ENCODE assay signal across 24 mouse cellular contexts in genomic region chr12:31554371-31554770, GRCm38 (mm10). TPM values are rescaled to one million over a fixed set of nuclear protein-coding genes. Genes with fewer than 3 reads are reported as not detected.
A peak's percentile ranks its signal among the peaks of the same experiment; 100 is the strongest.
DNase-seq lines count a peak whose midpoint lies in the region; ATAC-seq and TF ChIP-seq lines count a peak whose summit lies in the region.
"Had no signal": no experiment of that assay in that cellular context is flagged by ENCODE, and none has a peak within 500 bp of the region (broad histone marks: within the 10 kb centered on the region; RNA-seq: fewer than 3 reads in every experiment).

No protein-coding gene starts in this region.

- no peak for TF ChIP-seq CTCF in intestine, postnatal 0 days (IDR thresholded peaks at IDR 0.05; ENCODE audit: low read depth)

- H3K27ac ChIP-seq in intestine, embryonic 15.5 days = no peak overlapping the region
- no peak overlapping the region for H3K27ac ChIP-seq in intestine, postnatal 0 days (ENCODE audit: low read depth, low read length)
- no peak overlapping the region for H3K27ac ChIP-seq in hindbrain, embryonic 11.5 days (ENCODE audit: low read depth, low read length)
- H3K27ac ChIP-seq: embryonic facial prominence, embryonic 10.5 days; embryonic facial prominence, embryonic 12.5 days; forebrain, embryonic 13.5 days; forebrain, embryonic 15.5 days had no signal

- intact Hi-C loops in heart, postnatal 10 days (cut with DNase I) = no loop called here

- peaks cover 20% of the 10 kb centered on the region for H3K27me3 ChIP-seq in intestine, embryonic 15.5 days (replicated peaks)
- peaks cover 31% of the 10 kb centered on the region for H3K27me3 ChIP-seq in intestine, postnatal 0 days (replicated peaks; ENCODE audit: control insufficient read depth, insufficient read depth, low read length)
- H3K27me3 ChIP-seq in hindbrain, embryonic 11.5 days (ENCODE audit: control insufficient read depth, insufficient read depth, low read length) = peaks cover 14% of the 10 kb centered on the region
- H3K27me3 ChIP-seq: CH12.LX had no signal

- WGBS in intestine, embryonic 15.5 days = 48% methylated on average over 1 of the region's 1 CpGs
- WGBS in intestine, postnatal 0 days = 46% methylated on average over 1 of the region's 1 CpGs
- WGBS in hindbrain, embryonic 11.5 days = 91% methylated on average over 1 of the region's 1 CpGs

- no peaks in the 10 kb centered on the region for H3K36me3 ChIP-seq in intestine, embryonic 15.5 days
- no peaks in the 10 kb centered on the region for H3K36me3 ChIP-seq in intestine, postnatal 0 days (ENCODE audit: control insufficient read depth, insufficient read depth)
- H3K36me3 ChIP-seq in hindbrain, embryonic 11.5 days (ENCODE audit: control insufficient read depth, insufficient read depth, low read length) = no peaks in the 10 kb centered on the region
- H3K36me3 ChIP-seq: embryonic facial prominence, embryonic 10.5 days; embryonic facial prominence, embryonic 12.5 days; forebrain, embryonic 15.5 days; G1E had no signal

- peaks cover 6% of the 10 kb centered on the region for H3K4me1 ChIP-seq in intestine, embryonic 15.5 days (replicated peaks)
- H3K4me1 ChIP-seq in intestine, postnatal 0 days (replicated peaks; ENCODE audit: control insufficient read depth, insufficient read depth, low read length) = no peaks in the 10 kb centered on the region
- no peaks in the 10 kb centered on the region; the same call in 1 of the 2 replicates for H3K4me1 ChIP-seq in hindbrain, embryonic 11.5 days (replicated peaks; ENCODE audit: control insufficient read depth, insufficient read depth, low read length)

- DNase-seq in heart, adult 11 months = peak; percentile 33
- DNase-seq in heart, postnatal 10 days = no peak
- no peak for DNase-seq in hindbrain, embryonic 11.5 days (ENCODE audit: low spot score)
- DNase-seq: adrenal gland, adult 8-10 months; adrenal gland, postnatal 14 days; adrenal gland, postnatal 36 days; B cell, adult 2 months; cerebellum, adult 11-12 months; cerebellum, adult 2 months; cerebellum, adult 9-10 months; cerebellum, postnatal 10 days; cerebellum, postnatal 25 days had no signal

- peak; percentile 72 for ATAC-seq in intestine, embryonic 15.5 days
- ATAC-seq in intestine, postnatal 0 days = peak; percentile 47; the same call in 1 of the 2 replicates
- ATAC-seq in hindbrain, embryonic 11.5 days (ENCODE audit: low FRiP score) = no peak
- ATAC-seq: activated CD4-positive, CD25-positive, alpha-beta regulatory T cell, adult 4 months; CD4-positive, CD25-positive, alpha-beta regulatory T cell, adult 4 months; forebrain, embryonic 13.5 days; forebrain, embryonic 15.5 days; Patski had no signal

- no peaks in the 10 kb centered on the region for H3K9me3 ChIP-seq in intestine, embryonic 15.5 days
- H3K9me3 ChIP-seq in intestine, postnatal 0 days (ENCODE audit: control insufficient read depth) = no peaks in the 10 kb centered on the region
- no peaks in the 10 kb centered on the region for H3K9me3 ChIP-seq in hindbrain, embryonic 11.5 days (ENCODE audit: control insufficient read depth, low read length)
- H3K9me3 ChIP-seq: embryonic facial prominence, embryonic 10.5 days; embryonic facial prominence, embryonic 12.5 days; forebrain, embryonic 13.5 days; forebrain, embryonic 15.5 days; G1E had no signal

- H3K4me3 ChIP-seq in intestine, embryonic 15.5 days (replicated peaks) = no peak overlapping the region
- H3K4me3 ChIP-seq in intestine, postnatal 0 days (ENCODE audit: low read depth, low read length) = no peak overlapping the region
- H3K4me3 ChIP-seq in hindbrain, embryonic 11.5 days (ENCODE audit: low read depth, low read length) = no peak overlapping the region
- H3K4me3 ChIP-seq: embryonic facial prominence, embryonic 10.5 days; embryonic facial prominence, embryonic 12.5 days; forebrain, embryonic 13.5 days; forebrain, embryonic 15.5 days had no signal

- H3K4me2 ChIP-seq in intestine, embryonic 15.5 days (replicated peaks) = no peak overlapping the region
- no peak overlapping the region for H3K4me2 ChIP-seq in intestine, postnatal 0 days (replicated peaks; ENCODE audit: low read depth)
- no peak overlapping the region for H3K4me2 ChIP-seq in hindbrain, embryonic 11.5 days (replicated peaks; ENCODE audit: low read depth, low read length)
- H3K4me2 ChIP-seq: embryonic facial prominence, embryonic 12.5 days; forebrain, embryonic 13.5 days; forebrain, embryonic 15.5 days had no signal

- no peak overlapping the region for H3K9ac ChIP-seq in intestine, embryonic 15.5 days
- no peak overlapping the region for H3K9ac ChIP-seq in intestine, postnatal 0 days (ENCODE audit: low read depth, low read length)
- no peak overlapping the region for H3K9ac ChIP-seq in hindbrain, embryonic 11.5 days (ENCODE audit: low read depth, low read length)
- H3K9ac ChIP-seq: embryonic facial prominence, embryonic 12.5 days; forebrain, embryonic 13.5 days; forebrain, embryonic 15.5 days had no signal

RNA-seq across cellular contexts. Expression of gene Slc26a4, which starts 5.4 kb away (rescaled TPM):
- total RNA-seq in heart, postnatal 10 days (2021) = under 1 TPM in 1 of 2 experiments, not detected in 1; 0.10 TPM
- 0.16 and 0.24 TPM in 2 replicates for polyA plus RNA-seq in intestine, embryonic 15.5 days (2015; fragmentation: Nextera tagmentation; extraction: Ambion mirVana)
- polyA plus RNA-seq in intestine, postnatal 0 days (2015; fragmentation: Nextera tagmentation; extraction: Ambion mirVana) = 0.16 and 0.27 TPM in 2 replicates
- 0.07 TPM in 1 of 2 replicates, not detected in the other for polyA plus RNA-seq in hindbrain, embryonic 11.5 days (2014; fragmentation: Nextera tagmentation; extraction: Ambion mirVana)
- total RNA-seq: CH12.LX had no signal
- polyA plus RNA-seq: activated CD4-positive, CD25-positive, alpha-beta regulatory T cell, adult 4 months; CD4-positive, CD25-positive, alpha-beta regulatory T cell, adult 4 months; cerebellum, adult 2 months; forebrain, embryonic 11.5 days; forebrain, embryonic 13.5 days; forebrain, embryonic 15.5 days; G1E had no signal

RNA-seq across cellular contexts. Expression of gene Cbll1, which starts 55.0 kb away (rescaled TPM):
- total RNA-seq in heart, postnatal 10 days (2021) = 10 to 100 TPM; 12.3 to 14.6 TPM
- polyA plus RNA-seq in intestine, embryonic 15.5 days (2015; fragmentation: Nextera tagmentation; extraction: Ambion mirVana) = 13.9 TPM in 2 replicates
- 9.6 TPM in 2 replicates for polyA plus RNA-seq in intestine, postnatal 0 days (2015; fragmentation: Nextera tagmentation; extraction: Ambion mirVana)
- 23.4 and 25.3 TPM in 2 replicates for polyA plus RNA-seq in hindbrain, embryonic 11.5 days (2014; fragmentation: Nextera tagmentation; extraction: Ambion mirVana)
